In the genomic region with DNA sequence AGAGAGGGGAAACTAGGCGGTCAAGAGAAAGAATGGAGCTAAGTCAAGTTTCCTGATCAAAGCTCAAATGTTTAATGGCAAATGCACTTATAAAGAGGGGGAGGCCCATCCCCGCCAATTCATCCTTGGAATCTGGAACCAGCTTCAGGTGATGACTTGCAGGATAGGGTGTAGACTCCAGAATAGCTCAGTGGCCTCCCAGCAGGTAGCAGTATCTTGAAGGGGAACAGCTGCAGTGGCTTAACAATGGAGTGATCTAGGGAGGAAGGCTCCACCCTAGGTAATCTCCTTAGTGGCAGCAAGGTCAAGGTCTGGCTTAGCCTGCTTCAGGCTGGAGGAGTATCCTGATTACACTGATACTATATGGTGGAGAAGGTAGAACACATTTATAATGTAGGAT, we compare ENCODE assay signal across 31 mouse cellular contexts. TPM values are rescaled to one million over a fixed set of nuclear protein-coding genes. Genes with fewer than 3 reads are reported as not detected.
"Had no signal": no experiment of that assay in that cellular context is flagged by ENCODE, and none has a peak within 500 bp of the region (broad histone marks: within the 10 kb centered on the region; RNA-seq: fewer than 3 reads in every experiment).

No protein-coding gene starts in this region.

RNA-seq across cellular contexts. Expression of a gene that starts 40.3 kb away (rescaled TPM):
- polyA plus RNA-seq: limb, embryonic 10.5 days; limb, embryonic 11.5 days; limb, embryonic 12.5 days; limb, embryonic 13.5 days; limb, embryonic 14.5 days; limb, embryonic 15.5 days; liver, adult 2 months; liver, embryonic 11.5 days; liver, embryonic 12.5 days; liver, embryonic 13.5 days; liver, embryonic 14.5 days; liver, embryonic 15.5 days; liver, embryonic 16.5 days; liver, postnatal 0 days; lung, adult 2 months; lung, embryonic 14.5 days; lung, embryonic 15.5 days; lung, embryonic 16.5 days; lung, postnatal 0 days; macrophage; midbrain, embryonic 10.5 days; midbrain, embryonic 11.5 days; midbrain, embryonic 12.5 days; midbrain, embryonic 13.5 days; midbrain, embryonic 14.5 days; midbrain, embryonic 15.5 days; midbrain, embryonic 16.5 days; midbrain, postnatal 0 days; myocyte; neural tube, embryonic 11.5 days; neural tube, embryonic 12.5 days had no signal
